Mouse (Mus musculus) neural tube, embryonic 15.5 days (tissue): ENCODE measurements at regions not wholly inside any gene's neighbourhood (a gene's known extent, or its start where the extent isn't known, plus 50 kb on each side); places are given as distances from the start of the nearest gene placed in this dataset.
"Not testable (repeated sequence)": the region's sequence is repeated elsewhere in the genome, so short reads cannot be mapped to it uniquely, and the experiment has no call there.

Experiments
- ATAC-seq: fragments of 200-750 bp; cut with Nextera tagmentation; 2 replicates; pipeline ENCODE4 v1.8.0; 2017; ENCODE audit warnings: mild to moderate bottlenecking, moderate TSS enrichment, moderate library complexity; ENCODE audit not compliant: low FRiP score
- H3K27ac ChIP-seq: fragments of 300-500 bp; sonication (generic); replicated peaks from 2 replicates; pipeline ENCODE4 v1.5.1; 2015; ENCODE audit warnings: mild to moderate bottlenecking, inconsistent platforms
- H3K27me3 ChIP-seq: fragments of 300-500 bp; sonication (generic); replicated peaks from 2 replicates; pipeline ENCODE4 v1.6.1; 2015; ENCODE audit warnings: inconsistent platforms
- H3K36me3 ChIP-seq: fragments of 300-500 bp; sonication (generic); 2 replicates; pipeline ENCODE4 v1.6.1; 2015; ENCODE audit warnings: inconsistent platforms
- H3K4me1 ChIP-seq: fragments of 300-500 bp; sonication (generic); 2 replicates; pipeline ENCODE4 v1.6.1; 2015; ENCODE audit warnings: inconsistent platforms
- H3K4me2 ChIP-seq: fragments of 300-500 bp; sonication (generic); 2 replicates; pipeline ENCODE4 v1.6.1; 2015; ENCODE audit warnings: inconsistent platforms, mild to moderate bottlenecking, moderate library complexity
- H3K4me3 ChIP-seq: fragments of 300-500 bp; sonication (generic); replicated peaks from 2 replicates; pipeline ENCODE4 v1.5.1; 2015; ENCODE audit warnings: mild to moderate bottlenecking, inconsistent platforms
- H3K9ac ChIP-seq: fragments of 300-500 bp; sonication (generic); replicated peaks from 2 replicates; pipeline ENCODE4 v1.6.1; 2015; ENCODE audit warnings: mild to moderate bottlenecking, inconsistent platforms
- H3K9me3 ChIP-seq: fragments of 300-500 bp; sonication (generic); replicated peaks from 2 replicates; pipeline ENCODE4 v1.6.1; 2016; ENCODE audit warnings: inconsistent platforms
- WGBS: fragments of 180-500 bp; shearing (Covaris S2); methylation state at CpG from one replicate; pipeline ENCODE4 v1.1.7; 2015; ENCODE audit warnings: mixed read lengths; 5-methylcytosine and 5-hydroxymethylcytosine counted together

DNA sequence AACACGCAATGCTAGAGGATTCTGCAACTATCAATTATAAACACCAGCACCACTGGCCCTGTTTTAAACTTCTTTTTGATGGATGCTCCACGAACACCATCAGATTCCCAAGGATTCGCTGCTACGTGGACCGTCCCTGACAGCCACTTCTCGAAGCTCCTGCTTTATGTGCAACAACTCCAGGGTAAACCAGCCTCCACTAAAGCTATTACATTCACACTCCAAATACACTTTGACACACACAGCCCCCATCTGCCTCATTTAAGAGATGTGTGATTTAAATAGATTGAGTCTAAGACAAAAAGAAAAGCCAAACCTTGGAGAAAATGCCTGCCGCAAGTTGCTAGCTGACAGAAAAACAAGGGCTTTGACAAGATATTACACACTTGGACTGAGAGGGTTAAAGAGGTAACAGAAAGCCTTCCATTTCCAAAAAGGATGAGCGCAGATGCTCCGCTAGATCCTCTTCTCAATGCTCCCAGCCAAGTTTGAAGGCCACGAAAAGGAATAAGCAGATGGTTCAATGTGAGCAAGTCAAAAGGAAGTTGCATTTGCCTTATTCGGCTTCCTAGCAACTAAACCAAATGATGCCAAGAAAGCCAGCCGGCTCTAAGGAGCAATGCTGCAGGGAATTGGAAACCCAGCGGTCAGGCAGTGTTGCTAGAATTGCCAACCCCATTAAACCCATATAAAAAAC is 54.0 kb upstream of the Cnep1r1 start:
- Histone ChIP-seq H3K9ac (no peak overlapping the region), H3K4me3 (no peak overlapping the region), H3K4me2 (no peak overlapping the region), H3K4me1 (no peaks in the 10 kb centered on the region), H3K36me3 (no peaks in the 10 kb centered on the region), H3K27ac (no peak overlapping the region), H3K27me3 (no peaks in the 10 kb centered on the region), H3K9me3 (no peaks in the 10 kb centered on the region)
- no peak for ATAC-seq
- WGBS: 74% methylated on average over 13 of the region's 13 CpGs

- not testable (repeated sequence) for H3K9me3 ChIP-seq, H3K9ac ChIP-seq, H3K27me3 ChIP-seq, H3K27ac ChIP-seq, H3K4me2 ChIP-seq, H3K4me3 ChIP-seq, H3K36me3 ChIP-seq, ATAC-seq, H3K4me1 ChIP-seq
- 88% methylated on average over 1 of the region's 1 CpGs for WGBS
Observed at GRCm38 (mm10) chr8:88059107-88059506, 59.5 kb upstream of the Cnep1r1 start.

DNA sequence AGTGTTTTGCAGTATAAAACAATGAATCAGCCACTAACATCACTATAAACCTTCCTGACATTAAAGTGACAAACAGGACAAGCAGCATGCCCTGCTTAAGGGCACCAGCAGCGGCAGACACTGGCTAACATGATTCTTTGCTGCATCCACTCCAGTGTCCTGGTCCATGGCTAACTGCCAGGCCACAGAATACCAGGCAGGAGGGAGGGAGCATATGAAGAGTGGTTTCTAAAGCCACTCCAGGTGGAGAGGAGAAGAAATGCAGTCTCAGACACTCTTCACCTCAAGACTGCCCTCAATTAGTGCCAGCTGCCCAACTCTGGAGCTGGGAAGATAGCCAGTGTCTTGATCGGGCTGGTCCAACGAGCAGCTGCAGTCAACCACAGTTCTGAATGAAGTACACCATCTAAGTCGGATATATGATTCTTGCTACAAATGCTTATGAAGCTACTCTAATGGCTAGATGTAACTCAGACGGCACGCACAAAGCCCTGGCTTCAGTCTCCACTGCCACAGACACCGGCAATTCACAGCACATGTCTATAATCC is 60.8 kb upstream of the Cnep1r1 start:
- H3K4me3 ChIP-seq: no peak overlapping the region
- no peaks in the 10 kb centered on the region for H3K27me3 ChIP-seq
- H3K27ac ChIP-seq: no peak overlapping the region
- no peaks in the 10 kb centered on the region for H3K36me3 ChIP-seq
- H3K4me1 ChIP-seq: no peaks in the 10 kb centered on the region
- no peak overlapping the region for H3K9ac ChIP-seq
- ATAC-seq: no peak
- 94% methylated on average over 7 of the region's 7 CpGs for WGBS
- no peak overlapping the region for H3K4me2 ChIP-seq
- no peaks in the 10 kb centered on the region for H3K9me3 ChIP-seq

DNA sequence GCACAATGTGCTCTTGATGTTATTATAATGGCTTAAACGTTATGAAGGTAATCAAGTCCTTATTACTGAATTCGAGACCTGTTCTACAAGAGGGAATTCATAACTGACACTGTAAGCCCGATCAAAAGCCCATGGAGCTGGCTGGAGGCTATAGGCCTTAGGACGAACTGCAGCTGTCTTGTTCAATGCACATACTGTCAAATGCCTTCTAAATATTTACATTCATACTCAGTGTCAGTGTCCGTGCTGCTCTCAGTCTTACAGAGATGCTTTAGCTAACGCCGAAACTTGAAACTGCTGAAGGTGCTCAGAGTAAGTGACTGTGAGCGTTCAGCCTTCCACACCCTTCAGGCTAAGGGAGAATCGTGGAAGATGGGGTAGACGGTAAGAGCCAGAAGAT is 67.9 kb upstream of the Cnep1r1 start:
- no peak overlapping the region for H3K4me3 ChIP-seq
- H3K9me3 ChIP-seq: no peaks in the 10 kb centered on the region
- no peak for ATAC-seq
- no peaks in the 10 kb centered on the region for H3K4me1 ChIP-seq
- no peaks in the 10 kb centered on the region for H3K27me3 ChIP-seq
- no peak overlapping the region for H3K4me2 ChIP-seq
- H3K36me3 ChIP-seq: no peaks in the 10 kb centered on the region
- 87% methylated on average over 10 of the region's 10 CpGs for WGBS
- no peak overlapping the region for H3K9ac ChIP-seq
- no peak overlapping the region for H3K27ac ChIP-seq

DNA sequence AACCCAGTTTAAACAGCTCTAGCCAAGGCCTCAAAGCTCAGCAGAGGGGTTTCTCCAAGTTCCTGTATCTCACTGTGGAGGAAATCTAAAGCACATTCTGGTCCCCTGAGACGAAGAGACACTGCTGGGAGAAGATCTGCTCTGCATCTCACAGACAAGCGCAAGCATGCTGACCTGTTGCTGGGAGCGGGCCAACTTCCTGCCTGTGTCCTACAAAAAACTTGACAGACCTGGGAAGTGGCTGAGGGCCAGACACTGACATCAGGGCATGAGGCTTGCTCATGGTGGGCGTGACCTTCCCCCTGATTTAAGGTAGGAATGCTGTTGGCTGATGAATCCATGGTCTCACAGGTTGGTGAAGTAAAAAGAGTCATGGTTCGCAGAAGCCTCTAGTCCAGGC is 69.5 kb upstream of the Cnep1r1 start:
- ATAC-seq: no peak
- Histone ChIP-seq H3K4me1 (no peaks in the 10 kb centered on the region), H3K4me3 (no peak overlapping the region), H3K27ac (no peak overlapping the region), H3K9me3 (no peaks in the 10 kb centered on the region), H3K9ac (no peak overlapping the region), H3K27me3 (no peaks in the 10 kb centered on the region), H3K4me2 (no peak overlapping the region), H3K36me3 (no peaks in the 10 kb centered on the region)
- WGBS: 82% methylated on average over 5 of the region's 5 CpGs

DNA sequence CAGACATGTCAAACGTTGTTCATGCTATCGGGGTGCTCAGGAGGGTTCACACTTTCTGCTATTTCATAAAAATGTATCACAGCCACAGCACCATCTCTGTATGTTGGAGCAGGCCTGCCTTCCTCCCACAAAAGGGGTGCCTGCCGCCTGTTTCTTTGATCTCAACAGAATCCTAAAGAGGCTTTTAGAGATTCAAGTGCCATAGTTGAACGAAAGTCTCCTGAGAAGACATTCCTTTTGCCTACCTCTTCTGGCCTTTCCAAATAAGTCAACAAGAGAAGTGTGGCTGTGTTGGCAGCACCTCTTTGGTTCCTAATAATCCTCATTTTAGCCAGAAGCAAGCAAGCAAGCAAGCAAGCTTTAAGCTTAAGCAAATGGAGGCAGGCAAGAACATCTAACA is 72.6 kb upstream of the Cnep1r1 start:
- H3K36me3 ChIP-seq: no peaks in the 10 kb centered on the region
- H3K27ac ChIP-seq: no peak overlapping the region
- ATAC-seq: no peak
- H3K9me3 ChIP-seq: no peaks in the 10 kb centered on the region
- no peak overlapping the region for H3K4me3 ChIP-seq
- 81% methylated on average over 4 of the region's 4 CpGs for WGBS
- no peaks in the 10 kb centered on the region for H3K4me1 ChIP-seq
- H3K4me2 ChIP-seq: no peak overlapping the region
- no peak overlapping the region for H3K9ac ChIP-seq
- H3K27me3 ChIP-seq: no peaks in the 10 kb centered on the region

- Histone ChIP-seq H3K4me1 (no peaks in the 10 kb centered on the region), H3K9me3 (no peaks in the 10 kb centered on the region)
- ATAC-seq: no peak
Observed at GRCm38 (mm10) chr8:88039286-88039685, 79.3 kb upstream of the Cnep1r1 start.

GRCm38 (mm10) chr8:88037994-88038393 is 78.6 kb upstream of the Zfp423 start:
- Histone ChIP-seq H3K4me3 (no peak overlapping the region), H3K4me2 (no peak overlapping the region), H3K36me3 (no peaks in the 10 kb centered on the region), H3K4me1 (no peaks in the 10 kb centered on the region), H3K27ac (no peak overlapping the region), H3K9me3 (no peaks in the 10 kb centered on the region), H3K9ac (no peak overlapping the region), H3K27me3 (no peaks in the 10 kb centered on the region)
- no peak for ATAC-seq
- WGBS: 91% methylated on average over 2 of the region's 2 CpGs

More at GRCm38 (mm10) chr8:88039286-88039685, 79.3 kb upstream of the Cnep1r1 start:
- Histone ChIP-seq H3K4me3 (no peak overlapping the region), H3K4me2 (no peak overlapping the region), H3K27ac (no peak overlapping the region), H3K36me3 (no peaks in the 10 kb centered on the region), H3K9ac (no peak overlapping the region), H3K27me3 (no peaks in the 10 kb centered on the region)
- WGBS: 33% methylated on average over 6 of the region's 6 CpGs

DNA sequence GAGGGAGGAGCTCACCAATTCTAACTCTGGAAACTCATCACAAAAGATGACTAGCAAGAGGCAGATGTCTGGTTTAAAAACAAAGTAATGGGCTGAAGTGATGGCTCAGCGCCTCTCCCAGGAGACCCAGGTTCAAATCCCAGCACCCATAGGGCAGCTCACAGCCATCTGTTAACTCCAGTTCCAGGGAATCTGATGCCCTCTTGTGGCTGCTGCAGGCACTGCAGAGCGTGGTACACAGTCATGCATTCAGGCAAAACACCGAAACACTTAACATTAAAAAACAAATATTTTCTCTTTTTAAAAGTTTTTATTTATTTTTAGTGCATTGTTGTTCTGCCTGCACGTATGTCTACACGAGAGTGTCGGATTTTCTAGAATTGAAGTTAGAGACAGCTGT is 73.7 kb upstream of the Zfp423 start:
- no peak overlapping the region for H3K4me3 ChIP-seq
- no peaks in the 10 kb centered on the region for H3K36me3 ChIP-seq
- no peak overlapping the region for H3K27ac ChIP-seq
- H3K27me3 ChIP-seq: no peaks in the 10 kb centered on the region
- H3K9ac ChIP-seq: no peak overlapping the region
- H3K9me3 ChIP-seq: no peaks in the 10 kb centered on the region
- no peaks in the 10 kb centered on the region for H3K4me1 ChIP-seq
- no peak for ATAC-seq
- H3K4me2 ChIP-seq: no peak overlapping the region
- WGBS: 80% methylated on average over 6 of the region's 6 CpGs

GRCm38 (mm10) chr8:88024496-88024895 is 65.1 kb upstream of the Zfp423 start:
- WGBS: 86% methylated on average over 14 of the region's 14 CpGs
- no peaks in the 10 kb centered on the region for H3K27me3 ChIP-seq
- H3K4me2 ChIP-seq: no peak overlapping the region
- no peaks in the 10 kb centered on the region for H3K36me3 ChIP-seq
- H3K27ac ChIP-seq: no peak overlapping the region
- no peak overlapping the region for H3K4me3 ChIP-seq
- H3K4me1 ChIP-seq: peaks cover 5% of the 10 kb centered on the region; the same call in 1 of the 2 replicates
- H3K9me3 ChIP-seq: no peaks in the 10 kb centered on the region
- ATAC-seq: no peak
- H3K9ac ChIP-seq: no peak overlapping the region

DNA sequence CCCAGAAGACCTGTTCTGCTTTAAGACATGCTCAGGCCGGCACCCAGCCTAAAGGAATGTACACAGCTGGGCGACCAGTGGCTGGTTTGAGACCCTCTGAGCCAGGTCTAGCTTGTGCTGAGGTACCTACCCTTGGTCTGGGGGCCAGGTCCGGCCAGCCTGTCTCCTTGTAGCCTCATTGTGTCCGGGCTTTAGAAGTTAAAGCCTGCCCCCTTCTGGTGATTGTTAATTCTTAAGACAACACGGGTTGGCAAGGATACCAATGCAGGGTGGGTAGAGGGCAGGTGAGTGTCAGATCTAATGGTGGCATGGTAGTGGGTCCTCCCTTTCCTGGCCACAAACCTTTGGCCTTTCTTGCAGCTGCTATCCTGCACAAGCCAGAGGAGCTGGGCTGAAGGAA is 64.0 kb upstream of the Zfp423 start:
- H3K4me1 ChIP-seq: peaks cover 5% of the 10 kb centered on the region; the same call in 1 of the 2 replicates
- H3K9me3 ChIP-seq: no peaks in the 10 kb centered on the region
- H3K36me3 ChIP-seq: no peaks in the 10 kb centered on the region
- no peak overlapping the region for H3K9ac ChIP-seq
- H3K4me2 ChIP-seq: no peak overlapping the region
- ATAC-seq: peak; percentile 75
- H3K27ac ChIP-seq: no peak overlapping the region
- no peaks in the 10 kb centered on the region for H3K27me3 ChIP-seq
- 12% methylated on average over 5 of the region's 5 CpGs for WGBS
- H3K4me3 ChIP-seq: no peak overlapping the region

DNA sequence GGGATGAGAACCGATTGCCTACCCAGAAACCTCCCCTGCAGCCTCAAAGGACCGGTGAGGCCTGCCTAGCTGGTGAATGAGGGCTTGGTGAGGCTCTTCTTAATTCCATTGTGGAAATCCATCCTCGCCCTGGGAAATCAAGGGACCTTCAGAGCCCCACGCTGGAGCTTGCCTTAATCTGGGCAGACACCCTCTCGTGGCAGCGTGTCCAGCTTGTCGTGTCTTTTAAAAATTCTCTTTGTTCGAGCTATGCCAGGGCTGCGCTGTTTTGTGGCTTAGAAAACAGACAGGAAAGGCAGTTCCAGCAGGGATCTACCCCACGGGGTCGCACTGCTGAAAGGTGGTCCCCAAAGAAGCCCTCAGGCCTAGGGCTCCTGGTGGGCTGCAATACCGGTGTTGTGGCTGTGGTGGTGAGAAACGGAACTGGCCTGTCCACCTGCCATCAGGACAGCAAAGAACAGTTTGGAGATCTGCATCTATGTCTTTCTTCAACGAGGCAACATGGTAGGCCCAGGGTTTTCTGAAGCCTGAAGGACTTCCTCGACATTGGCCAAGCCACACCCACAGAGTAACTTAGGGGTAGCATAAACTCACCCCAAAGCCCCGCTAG is 63.5 kb upstream of the Zfp423 start:
- H3K27me3 ChIP-seq: no peaks in the 10 kb centered on the region

More for the DNA sequence above, 63.5 kb upstream of the Zfp423 start:
- ATAC-seq: no peak
- Histone ChIP-seq H3K27ac (no peak overlapping the region), H3K36me3 (no peaks in the 10 kb centered on the region), H3K4me2 (no peak overlapping the region), H3K4me1 (peaks cover 5% of the 10 kb centered on the region; the same call in 1 of the 2 replicates), H3K4me3 (no peak overlapping the region), H3K9me3 (peaks cover 2% of the 10 kb centered on the region; the same call in 1 of the 2 replicates), H3K9ac (no peak overlapping the region)
- WGBS: 67% methylated on average over 16 of the region's 16 CpGs
